Mouse (Mus musculus) erythroblast, embryonic 14.5 days (primary cell): ENCODE results near the gene Syne3.

ENCODE experiments used
- GATA1 ChIP-seq: IDR thresholded peaks from 2 replicates; pipeline ENCODE4 v1.6.1; 2012; ENCODE audit warnings: low read length, inconsistent platforms, mixed read lengths
- TAL1 ChIP-seq: IDR thresholded peaks from 3 replicates; pipeline ENCODE4 v1.6.1; 2012; ENCODE audit warnings: low read length, inconsistent platforms, mixed read lengths

GRCm38 (mm10) chr12:105003715-105004114 lies 5.9 kb downstream of the Syne3 start:
- TF ChIP-seq GATA1 = no peak
- TF ChIP-seq TAL1 = no peak
